Mouse (Mus musculus) Muller cell, postnatal 12 days (primary cell): ENCODE data around the gene Colca2.
A peak's percentile ranks its signal among the peaks of the same experiment; 100 is the strongest.

Experiments
- DNase-seq: peaks from one replicate; pipeline ENCODE4 v3.0.0-alpha.2; 2015; ENCODE audit errors: inconsistent ontology term

The Colca2 gene

GRCm38 (mm10) chr9:51278500-51279381, at the start of gene Colca2:
TSS of gene Colca2 (minus strand) at chr9:51278569.
- DNase-seq: peak; percentile 88

- DNase-seq: no peak
Measured at GRCm38 (mm10) chr9:51327555-51327903, 49.2 kb upstream of the Colca2 start.

DNA sequence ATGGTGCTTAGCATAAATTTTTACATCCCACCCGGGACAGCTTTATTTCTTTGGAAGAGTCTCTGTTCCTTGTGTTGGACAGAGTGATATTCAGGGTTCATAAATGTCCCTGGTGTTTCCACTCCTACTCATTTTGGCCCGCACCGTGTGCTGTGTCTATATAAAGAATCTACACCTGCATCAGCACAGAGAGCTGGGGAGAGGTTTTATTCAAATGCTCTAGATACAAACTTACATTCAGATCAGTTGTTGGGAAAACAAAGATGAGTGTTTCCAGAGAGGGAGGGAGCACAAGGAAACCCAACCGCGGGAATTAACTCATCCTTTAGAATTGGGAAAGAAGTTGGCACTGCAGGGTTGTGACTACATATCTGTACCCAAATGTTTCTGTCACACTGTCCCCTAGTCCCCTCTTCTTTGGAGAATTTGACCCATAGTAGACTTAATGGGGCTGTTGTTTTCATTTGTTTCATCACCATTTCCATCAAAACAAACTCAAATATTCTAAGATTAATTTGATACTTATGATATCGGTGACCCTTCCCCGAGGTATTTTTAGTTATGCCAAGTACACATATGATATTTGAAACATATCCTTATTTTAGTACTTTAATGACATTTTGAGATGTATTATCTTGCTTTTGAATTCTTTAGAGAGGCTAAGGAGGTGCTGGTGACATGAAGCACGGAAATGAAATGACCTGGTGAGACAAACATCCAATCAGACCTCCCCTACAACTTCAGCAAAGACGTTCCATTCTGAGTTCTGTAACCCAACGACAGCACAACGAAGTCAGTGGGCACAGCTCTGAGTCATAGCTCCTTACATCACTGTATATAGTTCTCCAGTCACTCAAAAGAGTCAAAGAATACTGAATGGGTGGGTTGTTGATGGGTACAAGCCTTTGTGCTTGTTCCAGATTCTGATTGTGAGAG, 48.5 kb upstream of the Colca2 start:
- no peak for DNase-seq

DNA sequence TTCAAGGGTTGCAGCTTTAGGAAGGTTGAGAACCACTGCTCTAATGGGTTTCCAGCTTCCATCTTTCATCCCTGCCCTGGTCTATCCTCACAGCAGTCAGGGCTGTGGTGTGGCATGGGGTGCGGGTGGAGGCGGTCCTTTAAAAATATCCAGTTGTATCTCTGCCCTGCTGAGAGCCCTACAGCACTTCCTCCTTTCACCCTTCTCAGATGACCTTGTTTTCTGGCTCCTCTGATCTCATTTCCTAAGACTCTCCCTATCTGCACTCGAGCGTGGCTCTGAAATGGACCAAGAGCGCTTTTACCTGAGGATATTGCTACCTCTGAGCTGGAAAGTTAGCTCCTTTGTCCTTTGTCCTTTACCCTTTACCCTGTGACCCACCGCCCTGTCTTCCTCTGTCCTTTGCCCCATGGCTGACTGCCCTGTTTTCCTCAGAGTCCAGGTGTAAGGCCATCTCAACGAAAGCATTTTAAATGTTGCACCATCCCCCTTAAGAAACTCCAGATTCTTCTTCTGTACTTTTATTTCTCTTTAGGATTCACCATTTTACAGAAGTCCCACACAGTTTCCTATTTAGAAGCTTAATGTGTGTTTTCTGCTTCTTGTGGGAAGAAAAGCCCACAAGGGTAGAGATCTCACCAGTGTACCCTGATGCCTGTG, 46.2 kb upstream of the Colca2 start:
- no peak for DNase-seq

DNA sequence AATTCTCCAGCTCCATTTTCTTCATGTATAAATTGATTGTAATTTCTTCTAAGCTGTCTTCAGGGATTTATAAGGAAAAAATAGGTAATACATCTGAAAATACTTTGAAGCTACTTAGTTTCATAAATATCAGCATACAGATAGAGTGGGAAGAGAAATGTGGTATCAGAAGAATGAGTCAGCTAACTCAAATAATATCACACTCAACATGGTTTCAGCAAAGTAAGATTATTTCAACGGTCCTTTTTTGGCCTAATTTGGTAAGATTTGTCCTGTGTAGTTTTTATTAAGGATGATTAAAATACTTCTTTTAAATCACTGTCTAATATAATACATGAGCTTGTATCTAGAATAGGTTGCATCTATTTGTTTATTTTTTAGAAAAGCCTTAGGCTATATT, 41.7 kb upstream of the Colca2 start:
- DNase-seq: no peak

DNA sequence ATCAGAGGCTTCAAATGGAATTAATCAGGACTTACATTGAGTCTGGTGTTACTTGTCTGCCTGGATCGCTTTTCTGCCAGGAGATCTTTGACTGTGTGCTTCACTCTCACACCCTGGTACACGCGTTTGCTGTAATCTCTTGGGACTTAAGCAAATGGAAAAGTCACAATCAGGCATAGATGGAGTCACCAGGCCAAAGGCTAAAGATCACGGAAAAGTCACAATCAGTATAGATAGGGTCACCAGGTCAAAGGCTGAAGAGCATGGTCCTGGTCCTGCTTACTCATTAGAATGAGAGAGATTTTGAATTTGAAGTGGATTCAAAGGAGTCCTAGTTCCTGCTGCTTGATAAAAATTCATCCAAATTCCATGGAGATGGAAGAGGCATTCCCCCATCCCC, 39.9 kb upstream of the Colca2 start:
- no peak for DNase-seq

DNA sequence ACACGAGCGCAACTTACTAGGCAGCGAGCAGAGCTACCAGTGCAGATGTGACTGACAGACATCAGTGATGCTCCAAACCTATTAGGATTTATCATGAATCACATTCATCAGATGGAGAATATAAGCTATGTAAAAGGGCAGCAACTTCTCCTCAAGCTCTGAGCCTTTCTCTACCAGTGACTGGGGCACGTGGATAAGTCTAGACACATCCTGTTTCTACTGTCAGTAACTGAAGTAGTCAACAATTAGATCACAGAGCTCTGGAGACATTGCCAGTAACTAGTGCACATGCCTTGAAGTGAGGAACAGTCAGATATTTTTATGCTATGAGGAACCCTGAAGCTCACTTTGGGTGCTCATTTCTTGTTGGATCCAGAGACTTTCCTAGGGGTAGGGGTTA, 39.0 kb upstream of the Colca2 start:
- no peak for DNase-seq

- DNase-seq: no peak
Measured at GRCm38 (mm10) chr9:51315402-51316063, 37.2 kb upstream of the Colca2 start.

- DNase-seq: no peak
Measured at GRCm38 (mm10) chr9:51312554-51313317, 34.4 kb upstream of the Colca2 start.

- DNase-seq: no peak
Measured at GRCm38 (mm10) chr9:51310515-51310914, 32.1 kb upstream of the Colca2 start.

DNA sequence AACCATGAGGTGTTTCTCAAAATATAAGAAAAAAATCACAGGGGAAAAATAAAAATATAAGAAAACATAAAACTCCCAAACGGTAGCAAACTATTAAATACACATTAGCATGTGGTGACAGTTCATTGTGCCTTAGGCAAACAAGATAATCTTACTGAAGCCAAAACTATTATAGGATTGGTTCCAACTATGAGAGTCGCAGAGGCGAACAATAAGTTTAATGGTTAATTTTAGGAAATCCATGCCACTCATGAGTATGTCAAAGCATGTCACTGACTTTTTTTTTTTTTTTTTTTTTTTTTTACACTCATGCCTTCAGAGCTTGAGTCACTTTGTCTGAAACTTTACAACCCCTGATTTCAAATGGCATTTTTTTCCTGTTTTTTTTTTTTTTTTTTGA, 28.0 kb upstream of the Colca2 start:
- DNase-seq: no peak

DNA sequence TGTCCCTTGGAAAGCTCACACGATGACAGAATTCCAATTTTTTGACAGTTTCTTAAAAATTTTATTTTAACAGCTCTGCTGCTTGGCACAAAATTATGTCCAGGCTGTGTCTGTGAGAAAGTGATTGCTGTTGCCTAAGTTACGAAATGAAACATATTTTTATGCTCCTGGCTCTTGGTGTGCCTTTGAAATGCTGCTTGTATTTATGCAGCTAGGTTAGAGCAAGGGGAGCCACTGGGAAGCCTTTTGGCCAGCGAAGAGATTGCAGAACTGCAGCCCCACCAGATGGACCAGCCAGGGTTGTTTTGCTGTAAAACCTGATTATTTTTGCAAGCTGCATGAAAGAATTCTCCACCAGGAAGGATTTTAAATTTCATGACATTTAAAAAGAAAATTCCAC, 26.8 kb upstream of the Colca2 start:
- DNase-seq: no peak

GRCm38 (mm10) chr9:51303980-51304379, 25.6 kb upstream of the Colca2 start:
- DNase-seq: no peak

DNA sequence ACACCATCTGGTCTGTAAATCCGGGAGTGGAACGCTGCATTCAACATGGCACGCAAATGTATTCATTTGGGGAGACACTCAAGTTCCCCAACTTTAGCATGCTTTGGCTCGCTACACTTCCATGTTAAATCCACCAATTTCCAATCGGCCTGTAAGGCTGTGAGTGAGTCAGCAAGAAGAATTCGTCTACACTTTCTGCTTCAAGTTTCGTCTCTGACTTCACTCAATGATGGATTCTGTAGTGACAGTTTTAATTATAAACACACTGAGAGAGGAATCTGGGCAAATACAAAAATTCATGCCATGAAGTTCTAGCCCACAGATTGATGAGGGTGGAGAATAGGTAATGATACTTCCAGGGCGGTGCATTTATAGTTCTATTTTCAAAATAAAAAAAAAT, 15.2 kb upstream of the Colca2 start:
- peak; percentile 76 for DNase-seq

DNA sequence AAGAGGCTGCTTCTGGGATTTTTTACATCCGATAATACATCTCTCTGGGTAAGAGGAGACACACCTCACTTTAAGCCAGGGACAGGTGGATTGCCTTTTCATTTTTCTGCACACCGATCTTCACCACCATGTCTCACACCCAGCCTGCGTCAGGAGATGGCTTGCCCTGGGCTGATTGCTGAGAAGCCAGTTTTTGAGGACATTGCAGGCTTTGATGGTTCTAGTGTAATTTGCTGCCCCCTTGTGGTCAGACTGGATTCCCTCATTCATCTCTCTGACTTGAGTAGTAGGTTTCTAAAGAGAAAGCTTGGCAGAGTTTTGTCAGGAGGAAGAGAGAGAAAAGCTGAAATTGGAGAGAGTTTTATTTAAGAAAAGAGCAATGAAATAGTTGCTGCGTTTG, 14.3 kb upstream of the Colca2 start:
- DNase-seq: peak; percentile 62

GRCm38 (mm10) chr9:51290980-51291379, 12.6 kb upstream of the Colca2 start:
- no peak for DNase-seq

DNA sequence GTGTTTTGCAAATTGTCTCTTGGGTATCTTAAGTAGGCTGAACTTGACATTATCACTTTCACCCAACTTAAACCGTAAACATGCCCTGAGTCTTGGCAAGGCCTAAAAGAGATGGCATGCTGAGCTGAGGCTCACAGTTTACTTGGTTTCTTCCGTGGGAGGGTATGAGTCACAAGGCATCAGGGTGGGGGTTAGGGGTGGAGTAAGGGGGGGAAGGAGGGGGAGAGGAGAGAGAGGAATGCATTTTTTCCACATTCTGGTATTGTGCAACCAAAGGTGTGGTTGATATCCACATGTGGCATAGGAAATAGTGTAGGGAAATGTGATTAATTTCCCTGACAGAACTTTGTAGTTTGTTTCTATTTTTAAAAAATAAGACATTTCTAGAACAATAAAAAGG, 7.7 kb upstream of the Colca2 start:
- peak; percentile 77 for DNase-seq

GRCm38 (mm10) chr9:51277834-51278498, 403 bp downstream of the Colca2 start:
- no peak for DNase-seq

GRCm38 (mm10) chr9:51274678-51275077, 3.7 kb downstream of the Colca2 start:
- no peak for DNase-seq

DNA sequence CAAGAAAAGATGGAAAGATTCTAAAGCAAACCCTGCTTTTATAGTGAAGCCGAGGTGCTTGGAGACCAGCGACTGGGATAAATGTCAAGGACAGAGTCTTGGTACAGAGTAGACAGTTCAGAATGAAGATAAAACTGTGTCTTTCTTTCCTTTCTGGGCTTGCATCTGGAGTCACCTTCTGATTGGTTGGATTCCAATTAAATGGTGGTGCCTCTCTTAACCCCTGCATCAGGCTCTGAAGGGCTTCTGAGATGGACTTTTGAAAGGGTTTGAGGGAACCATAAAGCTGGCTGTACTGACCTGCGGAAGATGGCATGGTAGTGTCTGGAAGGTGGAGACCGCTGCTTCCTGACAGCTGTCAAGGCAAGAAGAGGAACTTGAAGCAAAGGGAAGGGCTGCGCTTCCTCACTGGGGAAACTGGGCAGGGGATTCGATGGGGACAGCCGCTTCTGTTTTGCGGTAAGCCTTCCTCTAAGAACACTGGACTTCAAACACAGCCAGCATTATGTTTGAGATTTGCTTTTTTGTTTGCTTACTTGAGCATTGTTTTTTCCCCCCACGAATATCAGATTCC, 4.7 kb downstream of the Colca2 start:
- no peak for DNase-seq
